Mouse (Mus musculus) hindbrain, embryonic 13.5 days (tissue): ENCODE data around the gene Myf5. TPM values are rescaled to one million over a fixed set of nuclear protein-coding genes. Genes with fewer than 3 reads are reported as not detected.

Experiments
- ATAC-seq: fragments of 200-750 bp; cut with Nextera tagmentation; 2 replicates; pipeline ENCODE4 v1.8.0; 2017; ENCODE audit warnings: moderate TSS enrichment; ENCODE audit not compliant: low FRiP score
- H3K27ac ChIP-seq: fragments of 300-500 bp; sonication (generic); 2 replicates; pipeline ENCODE4 v1.5.1; 2015; ENCODE audit warnings: inconsistent platforms, mild to moderate bottlenecking, moderate library complexity
- H3K27me3 ChIP-seq: fragments of 300-500 bp; sonication (generic); 2 replicates; pipeline ENCODE4 v1.6.1; 2015; ENCODE audit warnings: mild to moderate bottlenecking, inconsistent platforms
- H3K36me3 ChIP-seq: fragments of 300-500 bp; sonication (generic); 2 replicates; pipeline ENCODE4 v1.6.1; 2015; ENCODE audit warnings: mild to moderate bottlenecking, inconsistent platforms
- H3K4me1 ChIP-seq: fragments of 300-500 bp; sonication (generic); replicated peaks from 2 replicates; pipeline ENCODE4 v1.6.1; 2015; ENCODE audit warnings: inconsistent platforms
- H3K4me2 ChIP-seq: fragments of 300-500 bp; sonication (generic); 2 replicates; pipeline ENCODE4 v1.6.1; 2015; ENCODE audit warnings: inconsistent platforms, mild to moderate bottlenecking, moderate library complexity
- H3K4me3 ChIP-seq: fragments of 300-500 bp; sonication (generic); 2 replicates; pipeline ENCODE4 v1.5.1; 2015; ENCODE audit warnings: mild to moderate bottlenecking, inconsistent platforms
- H3K9ac ChIP-seq: fragments of 300-500 bp; sonication (generic); 2 replicates; pipeline ENCODE4 v1.6.1; 2015; ENCODE audit warnings: mild to moderate bottlenecking, inconsistent platforms
- H3K9me3 ChIP-seq: fragments of 300-500 bp; sonication (generic); 2 replicates; pipeline ENCODE4 v1.6.1; 2016; ENCODE audit warnings: inconsistent platforms
- WGBS: fragments of 180-500 bp; shearing (Covaris S2); methylation state at CpG from one replicate; pipeline ENCODE4 v1.1.7; 2015; 5-methylcytosine and 5-hydroxymethylcytosine counted together
- polyA plus RNA-seq: library from polyadenylated mRNA; unstranded; fragments of >200 nt; fragmentation: Nextera tagmentation; extraction: Ambion mirVana; gene quantifications from 2 replicates; pipeline ENCODE4 v1.2.1, GENCODE M21; 2015

Myf5 gene
- polyA plus RNA-seq, 1 experiment from 2014 or later = 0.38 TPM

DNA sequence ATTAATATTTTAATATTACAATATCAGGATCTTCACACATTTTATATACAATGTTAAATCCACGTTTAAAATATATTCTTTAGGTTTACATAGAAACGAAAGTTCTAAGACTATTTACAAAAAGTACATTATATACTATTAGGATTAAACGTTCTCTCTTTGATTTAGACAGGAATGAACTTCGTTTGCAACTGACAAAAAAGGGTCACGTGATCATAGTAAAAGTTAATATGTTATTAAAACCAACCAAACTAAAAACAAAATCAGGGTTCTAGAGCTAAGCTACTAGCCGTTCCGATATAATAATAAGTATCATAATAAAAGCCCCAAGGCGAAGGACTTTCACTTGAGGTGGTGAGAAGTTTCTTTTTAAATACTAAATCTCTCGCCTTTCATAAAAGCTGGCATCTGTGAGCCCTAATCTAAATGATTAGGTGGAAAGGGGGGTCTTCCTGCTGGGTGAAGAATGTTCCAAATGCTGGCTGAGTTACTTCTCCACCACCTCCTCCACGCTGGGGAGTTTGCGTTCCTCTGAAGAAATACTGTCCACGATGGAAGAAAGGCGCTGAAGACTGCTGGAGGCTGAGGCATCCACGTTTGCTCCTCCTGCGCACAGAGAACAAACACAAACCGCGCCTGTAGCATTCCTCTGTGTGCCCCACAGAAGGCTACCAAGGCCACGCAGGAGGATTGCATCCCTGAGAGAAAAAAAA, 7.1 kb upstream of the Myf5 start:
- H3K36me3 ChIP-seq = no peaks in the 10 kb centered on the region
- H3K9ac ChIP-seq = 0 out of 2 replicates have a peak overlapping the region, but pooled peaks have one; percentile 43
- ATAC-seq = peak; percentile 59
- H3K4me2 ChIP-seq = peak overlapping the region; percentile 46
- peaks cover 15% of the 10 kb centered on the region; the same call in 1 of the 2 replicates for H3K4me1 ChIP-seq
- 46% methylated on average over 18 of the region's 18 CpGs for WGBS
- no peaks in the 10 kb centered on the region for H3K27me3 ChIP-seq
- H3K27ac ChIP-seq = no peak overlapping the region
- H3K4me3 ChIP-seq = peak overlapping the region; percentile 24
- H3K9me3 ChIP-seq = no peaks in the 10 kb centered on the region

DNA sequence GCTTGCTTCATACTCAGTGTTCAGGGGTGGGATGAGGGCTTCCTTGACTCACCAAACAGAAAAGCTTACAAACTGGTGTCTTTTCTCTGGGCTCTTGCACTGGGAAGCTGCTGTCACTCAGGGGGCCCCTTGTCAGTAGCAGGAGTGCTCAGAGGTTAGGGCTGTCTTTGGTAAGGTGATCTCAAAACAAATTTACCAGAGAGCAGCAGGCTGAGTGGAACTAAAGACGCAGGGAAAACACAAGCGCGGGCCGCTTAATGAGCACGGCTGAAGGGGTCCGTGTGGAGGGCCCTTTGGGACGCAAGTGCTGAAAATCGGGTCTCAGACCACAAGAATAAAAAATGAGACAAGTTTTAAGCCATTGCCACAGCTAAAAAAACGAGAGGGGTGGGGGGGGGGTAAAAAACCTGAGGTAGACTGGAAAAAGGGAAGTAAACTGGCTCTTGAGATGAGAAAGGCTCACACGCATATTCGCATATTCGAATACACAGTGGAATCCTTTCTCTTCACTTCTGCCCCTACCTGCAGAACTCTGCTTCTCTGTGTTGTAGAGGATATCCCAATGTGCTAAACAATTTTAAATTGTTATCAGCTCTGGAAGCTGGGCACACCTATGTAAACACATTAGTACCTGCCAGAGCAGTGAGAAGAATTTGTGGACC, 2.9 kb upstream of the Myf5 start:
- H3K27me3 ChIP-seq = no peaks in the 10 kb centered on the region
- no peak overlapping the region for H3K4me3 ChIP-seq
- no peaks in the 10 kb centered on the region for H3K9me3 ChIP-seq
- H3K4me1 ChIP-seq = peaks cover 11% of the 10 kb centered on the region; the same call in 1 of the 2 replicates
- H3K36me3 ChIP-seq = no peaks in the 10 kb centered on the region
- H3K9ac ChIP-seq = no peak overlapping the region
- no peak for ATAC-seq
- no peak overlapping the region for H3K4me2 ChIP-seq
- H3K27ac ChIP-seq = no peak overlapping the region
- 23% methylated on average over 12 of the region's 12 CpGs for WGBS

DNA sequence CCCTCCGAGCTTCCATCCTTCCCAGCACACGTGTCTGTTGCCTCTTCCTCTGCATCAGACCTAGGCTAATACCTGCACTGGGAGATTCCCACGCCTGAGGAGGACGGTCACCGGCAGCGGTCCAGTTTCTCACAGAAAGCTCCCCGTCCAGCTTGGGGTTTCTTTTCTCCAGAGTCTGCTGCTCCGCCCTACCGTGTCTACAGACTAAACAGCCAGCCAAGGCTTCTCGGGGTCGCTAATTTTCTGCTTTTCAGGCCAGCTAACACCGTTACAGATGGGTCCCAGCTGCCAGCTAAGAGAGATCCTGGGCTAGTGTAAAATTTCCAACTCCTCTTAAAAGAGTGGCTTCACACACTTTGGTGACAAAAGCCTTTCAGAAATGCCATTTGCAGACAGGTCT, 836 bp upstream of the Myf5 start:
- Histone ChIP-seq H3K4me3 (no peak overlapping the region), H3K27ac (no peak overlapping the region), H3K27me3 (no peaks in the 10 kb centered on the region), H3K4me1 (0 out of 2 replicates have a peak, but pooled peaks cover 4% of the 10 kb centered on the region), H3K4me2 (no peak overlapping the region), H3K9ac (no peak overlapping the region), H3K9me3 (no peaks in the 10 kb centered on the region), H3K36me3 (no peaks in the 10 kb centered on the region)
- 67% methylated on average over 12 of the region's 12 CpGs for WGBS
- no peak for ATAC-seq

DNA sequence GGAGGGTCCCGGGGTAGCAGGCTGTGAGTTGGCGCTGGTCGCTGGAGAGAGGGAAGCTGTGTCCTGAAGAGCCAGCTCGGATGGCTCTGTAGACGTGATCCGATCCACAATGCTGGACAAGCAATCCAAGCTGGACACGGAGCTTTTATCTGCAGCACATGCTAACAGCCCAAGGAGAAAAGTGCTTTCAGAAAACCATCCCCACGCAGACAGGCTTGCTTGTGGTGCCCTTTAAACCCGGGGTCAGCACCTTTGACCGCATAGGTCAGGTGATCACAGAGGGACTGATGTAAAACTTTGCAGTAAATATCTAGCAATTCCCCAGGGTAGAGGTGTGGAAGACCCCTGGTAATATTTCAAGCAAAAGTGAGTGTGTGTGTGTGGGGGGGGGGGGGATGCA, 1.9 kb downstream of the Myf5 start:
- Histone ChIP-seq H3K9ac (no peak overlapping the region), H3K4me3 (no peak overlapping the region), H3K36me3 (no peaks in the 10 kb centered on the region), H3K27me3 (no peaks in the 10 kb centered on the region), H3K4me2 (no peak overlapping the region), H3K9me3 (no peaks in the 10 kb centered on the region), H3K4me1 (0 out of 2 replicates have a peak, but pooled peaks cover 4% of the 10 kb centered on the region), H3K27ac (no peak overlapping the region)
- WGBS = 73% methylated on average over 10 of the region's 10 CpGs
- no peak for ATAC-seq

DNA sequence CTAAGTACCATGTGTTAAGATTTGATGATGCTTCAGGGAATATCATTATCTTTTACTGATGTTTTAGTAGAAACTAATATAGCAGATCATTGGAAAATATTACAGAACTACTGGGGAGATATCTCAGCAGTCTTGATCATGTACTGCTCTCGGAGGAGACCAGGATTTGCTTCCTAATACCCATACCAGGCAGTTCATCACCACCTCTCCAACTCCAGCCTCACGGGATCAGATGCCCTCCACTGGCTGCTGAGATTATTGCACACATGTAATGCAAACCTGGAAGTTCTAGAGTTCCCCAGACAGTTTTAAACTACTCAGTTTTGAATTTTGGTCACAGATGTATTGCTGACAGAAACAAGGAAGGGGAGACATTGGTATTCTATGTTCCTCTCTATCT, 12.4 kb downstream of the Myf5 start:
- ATAC-seq = no peak
- no peaks in the 10 kb centered on the region for H3K4me1 ChIP-seq
- 51% methylated on average over 2 of the region's 2 CpGs for WGBS

DNA sequence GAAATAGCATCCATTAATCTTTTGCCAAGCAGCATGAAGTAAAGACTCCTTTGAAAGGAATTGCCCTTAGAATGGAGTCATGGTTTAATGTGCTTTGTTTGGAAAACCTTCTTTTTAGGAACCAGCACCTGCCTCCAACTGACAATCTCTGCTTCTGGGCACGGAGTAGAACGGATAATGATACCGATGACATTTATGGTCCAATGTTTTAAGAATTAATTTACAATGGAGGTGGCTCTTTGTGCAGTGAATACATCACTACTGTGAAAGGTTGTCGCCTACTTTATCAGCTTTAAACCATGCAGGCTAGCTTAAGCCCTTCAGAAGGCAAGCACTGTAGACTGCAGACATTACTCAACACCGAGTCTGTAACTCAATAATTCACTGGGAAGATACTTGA, 14.2 kb downstream of the Myf5 start:
- WGBS = 56% methylated on average over 5 of the region's 5 CpGs
- ATAC-seq = no peak
- Histone ChIP-seq H3K27me3 (no peaks in the 10 kb centered on the region), H3K4me3 (no peak overlapping the region), H3K4me1 (no peaks in the 10 kb centered on the region), H3K27ac (no peak overlapping the region), H3K36me3 (no peaks in the 10 kb centered on the region), H3K9ac (no peak overlapping the region), H3K9me3 (no peaks in the 10 kb centered on the region), H3K4me2 (no peak overlapping the region)

More for the DNA sequence above, 12.4 kb downstream of the Myf5 start:
- Histone ChIP-seq H3K36me3 (no peaks in the 10 kb centered on the region), H3K4me2 (no peak overlapping the region), H3K27me3 (no peaks in the 10 kb centered on the region), H3K4me3 (no peak overlapping the region), H3K27ac (no peak overlapping the region), H3K9ac (no peak overlapping the region), H3K9me3 (no peaks in the 10 kb centered on the region)

DNA sequence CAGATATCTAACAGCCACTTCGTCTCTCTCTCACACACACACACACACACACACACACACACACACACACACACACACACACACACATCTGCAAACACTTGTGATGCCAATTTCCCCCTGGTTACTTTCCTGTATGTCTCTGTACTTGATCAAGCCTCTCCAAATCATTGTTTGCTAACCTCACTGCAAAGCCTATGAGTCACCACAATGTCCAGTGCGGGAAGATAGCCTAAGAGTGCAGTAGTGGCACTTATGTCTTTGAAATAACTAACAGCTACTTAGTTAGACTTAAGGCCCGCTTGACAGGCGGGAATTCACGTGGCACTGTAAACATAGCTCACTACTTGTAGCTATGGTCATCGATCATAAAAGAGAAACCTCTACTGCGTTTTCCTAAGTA, 18.1 kb downstream of the Myf5 start:
- no peaks in the 10 kb centered on the region for H3K27me3 ChIP-seq
- H3K9me3 ChIP-seq = no peaks in the 10 kb centered on the region
- ATAC-seq = no peak
- H3K4me1 ChIP-seq = no peaks in the 10 kb centered on the region
- 93% methylated on average over 7 of the region's 7 CpGs for WGBS
- no peaks in the 10 kb centered on the region for H3K36me3 ChIP-seq
- H3K27ac ChIP-seq = no peak overlapping the region
- H3K9ac ChIP-seq = no peak overlapping the region
- H3K4me2 ChIP-seq = no peak overlapping the region
- H3K4me3 ChIP-seq = no peak overlapping the region

DNA sequence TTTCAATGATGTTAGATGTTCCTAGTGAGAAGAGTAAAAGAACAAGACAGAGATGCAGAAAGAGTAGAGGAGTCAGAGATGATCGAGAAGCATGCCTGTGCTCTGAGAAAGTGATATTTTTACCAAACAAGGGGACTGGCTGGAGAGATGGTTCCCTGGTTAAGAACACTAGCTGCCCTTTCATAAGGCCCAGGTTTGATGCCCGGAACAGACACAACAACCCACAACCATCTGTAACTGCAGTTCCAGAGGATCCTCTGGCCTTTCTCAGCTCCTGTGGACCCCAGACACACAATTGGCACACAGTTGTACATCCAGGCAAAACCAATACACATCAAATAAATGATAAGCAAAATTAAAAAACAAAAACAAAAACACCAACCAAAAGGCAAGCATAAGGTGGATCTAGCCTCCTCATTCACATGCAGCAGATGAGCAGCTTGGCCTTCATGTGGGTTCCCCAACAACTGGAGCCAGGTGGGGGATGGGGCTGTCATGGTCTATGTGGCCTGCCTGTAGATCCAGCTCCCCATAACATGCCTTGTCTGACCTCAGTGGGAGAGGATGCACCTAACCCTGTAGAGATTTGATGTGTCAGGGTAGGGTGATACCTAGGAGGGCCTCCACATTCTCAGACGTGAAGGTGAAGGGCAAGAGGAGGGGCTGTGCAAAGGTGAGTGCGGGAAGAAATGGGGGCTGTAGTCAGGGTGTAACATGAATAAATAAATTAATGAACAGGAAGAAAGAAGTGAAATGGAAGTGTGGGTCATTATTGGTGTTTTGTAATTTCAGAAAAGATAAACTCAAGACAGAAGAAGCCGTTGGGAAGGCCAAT, 36.2 kb downstream of the Myf5 start:
- Histone ChIP-seq H3K9me3 (no peaks in the 10 kb centered on the region), H3K27ac (no peak overlapping the region), H3K4me3 (no peak overlapping the region), H3K27me3 (no peaks in the 10 kb centered on the region), H3K36me3 (no peaks in the 10 kb centered on the region), H3K4me2 (no peak overlapping the region), H3K9ac (no peak overlapping the region), H3K4me1 (no peaks in the 10 kb centered on the region)
- WGBS = 90% methylated on average over 5 of the region's 5 CpGs
- ATAC-seq = no peak

DNA sequence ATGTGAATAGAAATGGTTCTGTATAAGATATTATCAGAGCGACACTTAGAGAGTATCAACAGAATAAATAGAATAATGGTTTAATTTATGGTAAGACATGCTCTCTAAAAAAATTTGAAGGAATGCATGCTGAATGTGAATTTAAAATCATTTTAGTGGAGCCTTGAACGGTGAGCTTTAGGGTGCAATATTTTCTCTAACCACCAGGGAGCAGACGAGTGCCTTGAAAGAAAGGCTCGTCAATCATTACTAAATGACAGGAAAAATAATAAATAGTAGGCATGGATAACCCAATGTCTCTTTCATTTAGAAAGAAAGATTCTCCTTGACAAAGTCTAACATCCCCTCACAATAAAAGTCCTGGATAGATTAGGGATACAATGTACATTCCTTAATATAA, 43.2 kb downstream of the Myf5 start:
- Histone ChIP-seq H3K27me3 (no peaks in the 10 kb centered on the region), H3K27ac (no peak overlapping the region), H3K4me2 (no peak overlapping the region), H3K9ac (no peak overlapping the region), H3K36me3 (no peaks in the 10 kb centered on the region), H3K9me3 (no peaks in the 10 kb centered on the region), H3K4me3 (no peak overlapping the region), H3K4me1 (no peaks in the 10 kb centered on the region)
- ATAC-seq = no peak
- 12% methylated on average over 4 of the region's 4 CpGs for WGBS

DNA sequence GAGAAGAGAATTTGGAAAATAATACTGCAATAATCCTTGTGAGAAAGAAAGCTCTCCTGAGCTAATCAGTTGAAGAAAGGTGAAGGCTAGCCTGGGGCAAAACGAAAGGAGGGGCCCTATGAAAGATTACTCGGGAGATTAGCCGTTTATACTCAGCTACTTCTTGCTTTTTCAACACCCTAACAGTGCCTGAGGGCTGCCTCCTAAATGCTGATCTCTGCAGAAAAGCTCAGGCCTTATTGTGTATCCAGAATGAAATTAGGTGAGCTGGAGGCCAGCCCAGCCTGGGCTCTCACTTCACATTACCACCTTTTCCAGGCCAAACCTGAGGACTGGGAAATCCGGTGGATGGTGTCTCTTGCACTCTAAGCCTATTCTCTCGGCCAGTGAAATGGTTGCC, 49.0 kb downstream of the Myf5 start:
- Histone ChIP-seq H3K27me3 (no peaks in the 10 kb centered on the region), H3K4me2 (no peak overlapping the region), H3K4me1 (no peaks in the 10 kb centered on the region), H3K9me3 (no peaks in the 10 kb centered on the region), H3K4me3 (no peak overlapping the region), H3K9ac (no peak overlapping the region), H3K36me3 (no peaks in the 10 kb centered on the region), H3K27ac (no peak overlapping the region)
- no peak for ATAC-seq
- 72% methylated on average over 5 of the region's 5 CpGs for WGBS
